Mouse (Mus musculus) small intestine, adult 2 months (tissue): ENCODE results near the gene Vmn1r68. TPM values are rescaled to one million over a fixed set of nuclear protein-coding genes. Genes with fewer than 3 reads are reported as not detected.

Experiments
- H3K27ac ChIP-seq: fragments of 200-500 bp; 2 replicates; pipeline ENCODE4 v1.5.1; 2012; ENCODE audit warnings: low read depth, low read length, control low read depth, inconsistent platforms; ENCODE audit not compliant: insufficient read depth
- H3K27me3 ChIP-seq: fragments of 200-500 bp; 2 replicates; pipeline ENCODE4 v1.6.1; 2012; ENCODE audit warnings: mild to moderate bottlenecking, moderate library complexity, low read length, inconsistent platforms; ENCODE audit not compliant: control insufficient read depth, insufficient read depth
- H3K36me3 ChIP-seq: fragments of 200-500 bp; 2 replicates; pipeline ENCODE4 v1.6.1; 2012; ENCODE audit warnings: mild to moderate bottlenecking, low read length, control low read depth, inconsistent platforms; ENCODE audit not compliant: control insufficient read depth, insufficient read depth
- H3K4me1 ChIP-seq: fragments of 200-500 bp; 2 replicates; pipeline ENCODE4 v1.6.1; 2012; ENCODE audit warnings: low read length, inconsistent platforms, mixed read lengths; ENCODE audit not compliant: control insufficient read depth, insufficient read depth, insufficient read length
- H3K4me3 ChIP-seq: fragments of 200-500 bp; 2 replicates; pipeline ENCODE4 v1.5.1; 2012; ENCODE audit warnings: low read depth, mild to moderate bottlenecking, control low read depth, inconsistent platforms, low read length, moderate library complexity
- CTCF ChIP-seq: fragments of 200-500 bp; IDR thresholded peaks from 2 replicates; pipeline ENCODE4 v1.5.1; 2012; ENCODE audit warnings: low read depth, mild to moderate bottlenecking, control low read depth, inconsistent platforms, low read length, moderate library complexity, mixed read lengths; ENCODE audit not compliant: insufficient replicate concordance, insufficient read length; ENCODE audit errors: extremely low read depth
- POLR2A ChIP-seq: fragments of 200-500 bp; IDR thresholded peaks from 2 replicates; pipeline ENCODE4 v1.6.1; 2012; ENCODE audit warnings: low read depth, mild to moderate bottlenecking, control low read depth, inconsistent platforms, low read length, moderate library complexity
- WGBS: fragments of 180-500 bp; shearing (Covaris S2); methylation state at CpG from one replicate; pipeline ENCODE4 v1.1.7; 2018; 5-methylcytosine and 5-hydroxymethylcytosine counted together
- polyA plus RNA-seq: library from polyadenylated mRNA; depleted of rRNA; stranded (reverse); fragments of >200 nt; gene quantifications from 2 replicates; pipeline ENCODE4 v1.2.3, GENCODE M21; 2012; rRNA removed

The Vmn1r68 gene
- polyA plus RNA-seq, result not detected in 2 replicates

DNA sequence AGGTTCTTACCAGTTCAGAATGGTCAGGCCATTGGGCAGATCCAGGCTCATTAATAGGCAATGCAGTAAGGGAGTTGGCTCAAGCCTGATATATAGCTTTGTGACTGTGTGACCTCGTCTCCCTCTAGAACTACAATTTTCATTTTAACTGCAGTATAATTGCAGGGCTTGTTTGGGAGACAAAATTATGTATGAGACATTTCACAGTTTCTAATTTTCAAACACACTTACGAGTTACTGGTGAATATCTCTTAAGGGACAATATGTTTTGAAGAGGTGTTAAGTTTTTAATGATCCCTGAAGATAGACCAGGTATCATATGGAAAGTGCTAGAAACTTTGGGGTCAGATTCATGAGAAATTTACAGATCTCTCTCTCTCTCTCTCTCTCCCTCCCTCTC, at the start of gene Vmn1r68:
Vmn1r68 (minus strand) TSS at position 101 of the 400 bp plus-strand sequence.
- Histone ChIP-seq H3K27me3 (no peaks in the 10 kb centered on the region), H3K27ac (no peak within 1 kb of the TSS), H3K4me1 (no peaks in the 10 kb centered on the region), H3K4me3 (no peak within 1 kb of the TSS), H3K36me3 (no peaks in the 10 kb centered on the region)
- no peak for TF ChIP-seq POLR2A
- no peak for TF ChIP-seq CTCF
- WGBS, result 60% methylated on average over 2 of the region's 2 CpGs

DNA sequence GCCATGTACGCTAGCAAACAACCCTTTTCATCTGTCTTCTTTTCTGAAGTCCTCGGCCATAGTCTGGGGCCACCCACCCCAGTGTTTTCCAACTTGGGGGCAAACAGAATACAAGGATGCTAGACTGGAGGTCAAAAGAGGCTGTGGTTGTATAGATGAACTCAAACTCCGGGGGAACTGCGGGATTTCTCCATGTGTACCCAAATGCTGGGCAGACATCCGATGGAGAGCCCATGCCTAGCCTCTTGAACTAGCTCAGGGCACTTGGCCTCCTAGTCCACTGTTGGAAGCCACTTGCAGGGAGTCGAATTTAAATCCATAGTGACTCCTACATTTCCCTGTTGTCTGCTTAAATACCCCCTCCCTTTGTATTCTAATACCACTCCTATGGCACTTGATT, 62.7 kb downstream of the Vmn1r68 start:
- no peak for TF ChIP-seq POLR2A
- no peak for TF ChIP-seq CTCF
- Histone ChIP-seq H3K4me3 (no peak overlapping the region), H3K27me3 (no peaks in the 10 kb centered on the region), H3K4me1 (no peaks in the 10 kb centered on the region), H3K36me3 (no peaks in the 10 kb centered on the region), H3K27ac (no peak overlapping the region)
- WGBS, result 33% methylated on average over 6 of the region's 6 CpGs

DNA sequence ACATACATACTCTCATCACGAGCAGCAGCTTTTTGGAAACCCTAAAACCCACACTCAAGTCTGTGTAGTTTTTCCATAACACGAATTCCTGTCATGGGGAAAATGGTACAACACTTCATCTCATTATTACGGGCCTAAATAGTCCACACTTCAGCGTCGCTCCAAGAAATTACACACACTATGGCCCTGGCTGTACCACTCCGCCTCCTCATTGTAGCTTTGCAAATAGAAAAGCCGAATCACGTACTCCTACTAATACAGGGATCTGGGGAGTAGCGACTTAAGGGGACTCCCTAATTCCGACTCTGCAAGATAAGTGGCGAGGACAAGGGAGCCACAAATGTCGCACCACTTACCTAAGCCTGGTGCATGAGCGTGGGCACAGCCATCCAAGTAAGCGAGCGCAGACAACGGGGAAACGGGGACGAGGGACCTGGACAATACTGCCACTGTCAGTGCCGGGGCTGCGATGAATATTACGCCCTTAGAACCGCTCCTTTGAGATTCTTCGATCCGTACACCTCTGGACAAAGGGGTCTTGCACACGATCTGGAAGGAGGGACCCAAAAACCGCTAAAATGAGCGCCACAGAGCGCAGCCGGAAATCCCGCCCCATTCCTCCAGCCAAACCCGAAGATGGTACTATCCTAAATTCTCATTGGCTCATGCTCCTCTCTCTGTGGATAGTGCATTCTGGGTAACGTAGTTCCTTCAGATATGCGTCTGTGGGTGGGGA, 63.3 kb downstream of the Vmn1r68 start, which contains the start of gene Zik1:
Zik1 (minus strand) TSS at position 609 of the 736 bp plus-strand sequence.
- no peaks in the 10 kb centered on the region for H3K27me3 ChIP-seq
- TF ChIP-seq CTCF (no peak), POLR2A (no peak)
- no peaks in the 10 kb centered on the region for H3K36me3 ChIP-seq
- H3K27ac ChIP-seq, result no peak within 1 kb of the TSS
- H3K4me3 ChIP-seq, result peak within 1 kb of the TSS; percentile 88
- WGBS, result 5% methylated on average over 33 of the region's 33 CpGs
- H3K4me1 ChIP-seq, result no peaks in the 10 kb centered on the region

DNA sequence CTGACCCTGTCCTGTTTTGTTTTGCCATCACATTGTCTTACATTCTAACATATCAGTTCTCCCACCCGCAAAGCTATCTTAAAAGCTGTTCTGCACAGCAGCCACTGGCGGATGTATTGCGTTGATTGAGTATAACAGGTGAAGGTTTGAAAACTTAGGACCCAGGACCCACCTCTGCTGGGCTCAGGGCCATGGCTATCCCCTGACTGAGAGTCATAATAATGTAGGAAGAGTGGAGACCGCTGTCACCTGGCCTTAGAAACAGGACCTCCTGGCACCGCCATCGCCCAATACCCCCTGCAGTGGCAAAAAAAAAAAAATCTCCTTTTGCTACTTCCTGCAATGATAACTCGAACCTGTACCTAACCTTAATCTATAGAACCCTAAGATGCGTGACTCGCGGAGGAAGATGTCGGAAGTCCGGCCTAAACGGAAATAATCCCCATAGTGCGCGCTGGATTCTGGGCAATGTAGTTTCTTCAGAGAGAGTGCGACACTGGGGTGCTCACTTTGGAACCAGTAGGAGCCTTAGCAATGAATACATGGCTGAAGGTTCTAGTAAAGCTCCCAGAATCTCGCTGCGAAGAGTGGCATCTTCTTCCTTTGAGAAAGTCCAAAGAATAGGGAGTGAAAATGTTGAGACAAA, 77.6 kb downstream of the Vmn1r68 start:
- Histone ChIP-seq H3K36me3 (no peaks in the 10 kb centered on the region), H3K4me3 (no peak overlapping the region), H3K27ac (no peak overlapping the region), H3K4me1 (no peaks in the 10 kb centered on the region), H3K27me3 (no peaks in the 10 kb centered on the region)
- no peak for TF ChIP-seq CTCF
- TF ChIP-seq POLR2A, result no peak
- WGBS, result 80% methylated on average over 18 of the region's 18 CpGs

DNA sequence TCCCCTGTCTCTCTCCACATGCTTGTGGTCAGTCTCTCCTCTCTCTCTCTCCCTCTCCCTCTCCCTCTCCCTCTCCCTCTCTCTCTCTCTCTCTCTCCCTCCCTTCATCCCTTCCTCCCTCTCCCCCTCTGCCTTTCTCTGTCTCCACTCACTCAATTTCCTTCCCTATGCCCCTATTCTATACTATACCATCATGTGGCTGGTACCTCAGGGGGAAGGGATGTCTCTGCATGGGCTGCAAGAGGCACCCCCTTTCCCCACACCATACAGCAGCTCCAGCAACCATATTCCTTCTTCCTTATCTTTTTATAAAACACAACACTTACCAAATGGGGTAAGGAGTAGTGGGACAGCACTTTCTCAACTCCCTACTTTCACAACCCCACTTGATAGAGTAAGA, 78.5 kb downstream of the Vmn1r68 start:
- Histone ChIP-seq H3K36me3 (no peaks in the 10 kb centered on the region), H3K27me3 (no peaks in the 10 kb centered on the region), H3K4me3 (no peak overlapping the region), H3K4me1 (no peaks in the 10 kb centered on the region), H3K27ac (no peak overlapping the region)
- TF ChIP-seq POLR2A (no peak), CTCF (no peak)

DNA sequence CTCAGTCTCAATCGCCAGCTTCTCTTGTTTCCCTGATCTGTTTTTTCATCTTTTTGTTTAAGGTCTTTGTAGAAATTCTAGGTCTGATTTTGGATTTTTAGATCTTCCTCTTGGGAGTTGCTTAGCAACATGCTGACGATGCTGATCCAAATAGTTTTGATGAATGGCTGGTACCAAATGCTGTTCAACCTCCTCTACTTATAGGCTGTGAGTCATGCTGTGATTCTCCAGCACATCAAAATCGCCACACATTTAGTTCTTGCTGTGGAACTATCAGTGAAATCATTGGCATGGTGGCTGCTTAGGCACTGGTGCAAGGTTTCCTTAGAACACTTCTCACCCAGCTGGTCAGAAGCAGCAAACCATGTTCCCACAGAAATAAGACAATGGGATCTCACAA, 100.1 kb downstream of the Vmn1r68 start:
- TF ChIP-seq POLR2A (no peak), CTCF (no peak)
- no peak overlapping the region for H3K4me3 ChIP-seq
- no peak overlapping the region for H3K27ac ChIP-seq
- no peaks in the 10 kb centered on the region for H3K36me3 ChIP-seq
- H3K4me1 ChIP-seq, result no peaks in the 10 kb centered on the region
- WGBS, result 63% methylated on average over 3 of the region's 3 CpGs
- H3K27me3 ChIP-seq, result no peaks in the 10 kb centered on the region

Other genes with a start within 250 kb of the Vmn1r68 start
- not detected in 2 replicates for gene Vmn1r67, start 115.2 kb downstream of the Vmn1r68 start, polyA plus RNA-seq
- 0.05 TPM in 1 of 2 replicates, not detected in the other for gene Zik1, start 63.1 kb downstream of the Vmn1r68 start, polyA plus RNA-seq
- not detected in 2 replicates for gene Vmn1r69, start 55.2 kb upstream of the Vmn1r68 start, polyA plus RNA-seq
- gene Vmn1r70, start 73.0 kb upstream of the Vmn1r68 start, polyA plus RNA-seq, result not detected in 2 replicates
- gene Nlrp4b, start 129.3 kb upstream of the Vmn1r68 start, polyA plus RNA-seq, result not detected in 2 replicates
- not detected in 2 replicates for gene Vmn1r71, start 195.9 kb upstream of the Vmn1r68 start, polyA plus RNA-seq